Mouse (Mus musculus) layer of hippocampus, postnatal 10 days (tissue): ENCODE measurements around the gene Ero1lb. TPM values are rescaled to one million over a fixed set of nuclear protein-coding genes. Genes with fewer than 3 reads are reported as not detected.

Source experiments
- total RNA-seq, 2 experiments: library from RNA; stranded (reverse); gene quantifications; 2 replicates each; pipeline ENCODE4 v1.2.3; 2021

Gene Ero1lb
- total RNA-seq, 2 experiments from 2014 or later = 8.1 to 9.3 TPM

Other genes with a start within 250 kb of the Ero1lb start
- 10 to 100 TPM; 18.4 to 22.6 TPM for gene Actn2, start 225.1 kb upstream of the Ero1lb start, total RNA-seq
- 10 to 100 TPM; 23.4 to 37.0 TPM for gene Heatr1, start 170.8 kb upstream of the Ero1lb start, total RNA-seq
- gene Lgals8, start 100.9 kb upstream of the Ero1lb start, total RNA-seq = 10 to 100 TPM; 28.0 to 31.4 TPM
- gene Edaradd, start 45.4 kb upstream of the Ero1lb start, total RNA-seq = 1 to 10 TPM; 1.1 to 1.3 TPM
- gene Prl2c3, start 234.2 kb downstream of the Ero1lb start, total RNA-seq = not detected